Mouse (Mus musculus) brain, embryonic 18.5 days (tissue): ENCODE data around the gene Olfr805.

Experiments used
- DNase-seq: peaks from one replicate; pipeline ENCODE4 v3.0.0-alpha.2; 2012; ENCODE audit warnings: low read depth, low spot score

The Olfr805 gene

DNA sequence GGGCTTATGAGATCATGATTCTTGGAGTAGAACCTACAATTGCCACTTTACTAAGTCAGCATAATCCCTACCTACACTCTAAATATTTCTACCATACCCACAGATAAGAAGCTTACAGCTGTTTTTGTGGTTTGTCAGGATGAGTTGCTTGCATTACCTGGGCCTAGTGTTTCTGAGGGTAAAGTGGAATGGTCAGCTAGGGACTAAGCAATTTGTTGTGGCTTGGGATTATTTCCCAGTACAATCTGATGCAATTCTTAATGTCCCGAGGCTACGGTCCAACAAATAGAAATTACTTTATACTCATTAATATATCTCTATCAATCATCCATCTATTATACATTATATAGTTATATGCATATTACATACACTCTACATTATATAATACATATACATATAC is at the start of gene Olfr805:
Olfr805 (minus strand) TSS at position 101 of the 400 bp plus-strand sequence.
- DNase-seq = no peak

DNA sequence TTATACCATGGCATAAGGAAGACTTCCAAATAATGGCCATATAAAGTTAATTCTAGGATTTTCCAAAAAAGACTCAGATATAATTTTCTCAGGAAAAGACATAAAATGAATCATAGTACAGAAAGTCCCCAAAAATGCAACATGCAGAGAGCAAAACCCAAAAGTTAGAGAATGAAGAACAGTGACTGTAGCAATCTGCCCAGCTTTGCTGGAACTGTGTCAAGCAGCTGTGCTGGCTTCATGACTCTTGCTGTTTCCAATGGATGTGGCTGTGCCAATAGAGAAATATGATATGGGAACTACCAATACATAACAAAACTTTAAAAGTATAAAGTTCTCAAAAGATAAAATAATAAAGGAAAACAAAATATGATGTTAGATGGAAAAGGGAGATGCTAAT is 48.9 kb upstream of the Olfr805 start:
- DNase-seq = no peak

DNA sequence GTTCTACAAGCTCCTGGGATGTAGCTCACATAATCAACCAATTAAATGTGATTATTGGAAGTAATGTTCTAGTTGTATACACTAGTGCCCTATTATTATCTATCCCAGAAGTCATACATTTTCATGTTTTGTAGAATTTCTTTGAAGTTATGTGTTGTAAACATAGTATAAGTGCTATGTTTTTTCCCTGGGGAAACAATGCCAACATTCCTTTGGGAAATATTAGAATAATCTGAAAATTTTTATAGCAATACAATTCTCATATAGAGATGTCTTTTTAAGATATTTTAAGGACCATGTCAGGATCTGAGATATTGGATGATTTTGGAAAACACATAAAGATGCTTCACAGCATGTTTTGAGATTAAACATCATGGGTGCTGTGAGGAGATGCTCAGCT is 45.2 kb upstream of the Olfr805 start, which contains the start of gene Olfr809:
Olfr809 (plus strand) TSS at position 301 of the 400 bp plus-strand sequence.
- no peak for DNase-seq

DNA sequence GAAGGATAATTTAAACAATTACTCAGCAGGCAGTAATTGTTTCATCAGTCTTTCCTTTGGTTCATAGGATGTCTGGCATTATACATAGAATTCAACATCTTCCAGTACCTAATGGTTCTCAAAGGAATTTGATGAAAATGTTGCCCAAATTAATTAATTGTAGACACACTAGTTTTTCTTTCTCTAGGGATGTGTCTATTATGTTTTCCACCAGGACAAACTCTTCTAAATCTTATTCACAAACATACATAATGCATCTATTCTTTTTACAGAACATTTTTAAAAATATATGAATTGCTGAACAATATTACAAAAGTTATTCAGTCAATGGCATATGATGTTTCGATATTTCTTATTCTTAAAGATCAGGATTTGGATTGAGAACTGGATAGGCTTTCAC is 36.0 kb upstream of the Olfr805 start, which contains the start of gene Olfr808:
Olfr808 (plus strand) TSS at position 301 of the 400 bp plus-strand sequence.
- no peak for DNase-seq

DNA sequence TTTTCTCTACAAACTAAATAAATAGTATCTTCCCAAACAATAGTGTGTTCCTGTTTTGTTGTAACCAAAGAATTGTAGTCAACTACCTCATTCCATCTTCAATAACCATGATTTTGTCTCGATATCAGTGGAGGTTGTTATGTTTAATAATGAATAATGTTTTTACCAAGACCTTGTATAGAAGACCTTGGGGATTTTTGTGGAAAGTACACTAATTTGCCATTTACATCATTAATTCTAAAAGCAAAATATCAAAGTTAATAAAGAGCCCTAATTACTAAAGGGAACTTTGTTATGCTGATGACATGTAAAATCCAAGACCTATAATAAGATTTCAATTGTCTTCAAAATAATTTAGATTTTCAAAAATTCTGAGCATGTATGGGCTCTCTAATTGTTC is 28.5 kb upstream of the Olfr805 start, which contains the start of gene Olfr807:
Olfr807 (minus strand) TSS at position 101 of the 400 bp plus-strand sequence.
- no peak for DNase-seq

DNA sequence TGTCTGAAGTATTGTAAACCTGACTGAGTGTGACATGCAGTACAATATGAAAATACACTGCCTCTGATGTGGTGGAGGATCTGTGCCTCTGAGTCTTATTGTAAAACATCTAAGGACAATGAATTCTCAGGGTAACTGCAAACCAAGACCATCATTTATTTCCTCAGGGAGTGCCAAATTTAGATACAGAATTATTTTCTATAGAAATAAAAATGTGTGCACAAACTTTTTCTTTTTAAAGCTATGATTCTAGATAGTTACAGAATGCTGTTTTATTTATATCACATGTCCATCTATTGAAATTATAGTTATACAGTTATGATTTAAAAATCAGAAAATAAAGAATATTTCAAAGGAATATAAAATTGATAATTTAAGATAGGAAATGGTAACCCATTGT is 12.6 kb upstream of the Olfr805 start, which contains the start of gene Olfr806:
Olfr806 (minus strand) TSS at position 101 of the 400 bp plus-strand sequence.
- no peak for DNase-seq

DNA sequence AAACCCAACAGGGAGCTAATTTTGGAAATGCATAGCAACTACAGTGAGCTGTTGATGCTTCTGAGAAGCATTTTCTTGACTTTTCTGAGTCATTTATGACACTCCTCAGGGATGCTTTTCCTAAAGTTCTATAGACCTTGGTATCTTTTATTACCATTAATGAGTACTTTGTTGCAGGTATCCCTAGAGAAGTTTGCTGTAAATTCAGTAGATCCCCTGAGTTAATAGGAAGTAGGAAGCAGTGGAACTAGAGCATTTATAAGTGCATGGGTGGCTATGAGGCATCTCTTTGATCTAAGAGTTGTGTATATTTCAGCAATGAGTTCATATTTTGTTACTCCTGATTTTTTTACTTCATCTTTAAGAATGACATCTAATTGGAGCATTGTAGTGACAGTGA is 26.3 kb downstream of the Olfr805 start, which contains the start of gene Olfr804:
Olfr804 (plus strand) TSS at position 301 of the 400 bp plus-strand sequence.
- no peak for DNase-seq

DNA sequence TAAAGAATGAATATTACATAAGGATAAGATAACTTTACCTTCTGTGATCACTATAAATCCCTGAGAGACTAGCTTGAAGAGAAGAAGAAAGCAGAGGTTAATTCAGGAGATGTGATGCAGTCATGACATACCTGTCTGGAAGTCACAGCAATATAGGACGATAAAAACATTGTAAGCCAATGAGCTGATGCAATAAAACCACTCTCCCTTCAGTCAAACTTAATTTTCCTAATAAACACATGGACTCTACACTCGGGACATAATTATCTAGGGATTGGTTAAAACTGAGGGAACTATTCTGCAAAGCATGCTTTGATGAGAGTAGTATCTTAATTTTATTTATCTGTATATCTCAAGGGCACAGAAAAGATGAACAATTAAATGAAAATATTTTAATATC is 35.0 kb downstream of the Olfr805 start, which contains the start of gene Olfr803:
Olfr803 (minus strand) TSS at position 101 of the 400 bp plus-strand sequence.
- no peak for DNase-seq

DNA sequence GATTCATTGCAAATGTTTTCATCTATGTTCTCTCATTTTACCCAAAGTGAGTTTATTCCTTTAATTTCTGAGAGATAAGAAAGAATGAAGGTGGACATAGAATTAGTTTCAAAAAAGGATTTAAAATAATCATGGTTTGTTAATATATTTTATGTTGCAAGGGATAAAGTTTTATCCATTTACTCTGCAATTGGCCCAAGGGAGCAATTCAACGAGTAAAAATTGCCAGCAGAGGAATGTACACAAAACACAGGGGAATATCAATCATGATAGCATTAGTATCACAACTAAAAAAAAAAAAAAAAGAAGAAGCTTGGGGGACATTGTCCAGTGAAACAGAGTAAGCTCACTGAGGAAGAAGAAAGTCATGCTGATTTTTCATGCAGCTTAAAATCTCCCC is 41.1 kb downstream of the Olfr805 start, which contains the start of gene Olfr802:
Olfr802 (minus strand) TSS at position 101 of the 400 bp plus-strand sequence.
- DNase-seq = no peak

DNA sequence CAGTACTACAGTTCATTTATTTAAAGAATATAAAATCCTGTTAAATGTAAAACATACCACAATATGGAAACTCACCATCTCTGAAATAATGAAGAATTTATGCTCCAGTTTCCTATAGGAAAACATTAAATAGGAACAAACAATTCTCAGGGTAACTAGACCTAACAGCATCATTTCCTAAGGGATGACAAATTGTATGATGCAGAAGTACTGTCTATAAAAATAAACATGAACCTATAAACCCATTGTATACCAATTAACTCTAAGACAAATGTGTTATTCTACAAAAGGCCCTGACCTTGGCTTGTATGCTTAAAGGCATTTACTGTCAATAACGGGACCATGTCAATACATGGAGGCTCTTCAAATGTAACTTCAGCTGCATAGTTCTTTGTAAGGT is 55.4 kb downstream of the Olfr805 start, which contains the start of gene Olfr801:
Olfr801 (minus strand) TSS at position 101 of the 400 bp plus-strand sequence.
- DNase-seq = no peak
